Mouse (Mus musculus): Measurements from ENCODE around the gene Dlg2.

DNA sequence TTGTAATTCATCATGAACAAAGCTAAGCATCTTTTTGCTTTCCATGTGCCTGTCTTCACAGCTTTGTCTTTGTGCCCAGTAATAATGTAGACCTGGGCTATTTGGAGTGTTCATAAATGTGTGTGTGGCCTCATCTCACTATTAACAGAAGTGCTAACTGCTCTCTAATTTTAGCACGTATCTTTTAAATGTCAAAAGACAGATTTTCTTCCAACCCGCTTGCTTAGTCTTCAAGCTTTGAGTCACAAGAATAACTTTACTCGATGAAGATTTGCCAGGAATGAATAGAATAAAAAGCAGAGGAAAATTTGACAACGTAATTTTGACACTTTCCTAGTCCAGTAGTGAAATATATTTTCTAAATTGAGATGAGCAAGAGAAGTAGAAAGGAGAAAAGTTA is 943.7 kb downstream of the Dlg2 start:
- TF ChIP-seq POLR2A (IDR thresholded peaks at IDR 0.05; ENCODE audit: insufficient read depth, low read length): no peak
- TF ChIP-seq CTCF (IDR thresholded peaks at IDR 0.05; ENCODE audit: low read depth, low read length): no peak
- no peak for TF ChIP-seq EP300 (IDR thresholded peaks at IDR 0.05; ENCODE audit: insufficient read depth, low read depth, low read length)

Measured in ES-Bruce4 (cell line).